Mouse (Mus musculus) liver, adult 10 weeks (tissue): ENCODE measurements around the gene Kcnh4. TPM values are rescaled to one million over a fixed set of nuclear protein-coding genes. Genes with fewer than 3 reads are reported as not detected.

Experiments used
- polyA plus RNA-seq: library from polyadenylated mRNA; stranded (reverse); fragments of 350-450 nt; fragmentation: Illumina TruSeq; extraction: RNeasy Lipid Tissue Mini Kit (QIAGEN cat#74804); gene quantifications from one replicate; pipeline ENCODE4 v1.2.3, GENCODE M21; 2014; ENCODE audit warnings: low read depth, low replicate concordance

Gene Kcnh4
- not detected for polyA plus RNA-seq

GRCm38 (mm10) chr11:100759611-100760233, at the start of gene Kcnh4:
TSS of gene Kcnh4 (minus strand) at chr11:100759942.

GRCm38 (mm10) chr11:100770646-100771408, 11.1 kb upstream of the Kcnh4 start, which contains the start of gene Ghdc:
TSS of gene Ghdc (minus strand) at chr11:100770957.

GRCm38 (mm10) chr11:100762831-100763230, 3.1 kb upstream of the Kcnh4 start, which contains the start of gene Hcrt:
TSS of gene Hcrt (minus strand) at chr11:100762931.

GRCm38 (mm10) chr11:100738066-100738604, 21.6 kb downstream of the Kcnh4 start, which contains the start of gene Rab5c:
TSS of gene Rab5c (minus strand) at chr11:100738215.

GRCm38 (mm10) chr11:100713735-100714533, 45.8 kb downstream of the Kcnh4 start, which contains the start of gene Hspb9:
TSS of gene Hspb9 (plus strand) at chr11:100713850.

GRCm38 (mm10) chr11:100711783-100712615, 47.7 kb downstream of the Kcnh4 start, which contains the start of gene Kat2a:
TSS of gene Kat2a (minus strand) at chr11:100712465.

GRCm38 (mm10) chr11:100703851-100704531, 55.8 kb downstream of the Kcnh4 start, which contains the start of gene Dhx58:
TSS of gene Dhx58 (minus strand) at chr11:100704271.

GRCm38 (mm10) chr11:100692164-100692616, 67.6 kb downstream of the Kcnh4 start, which contains the start of gene Zfp385c:
TSS of gene Zfp385c (minus strand) at chr11:100692455.

Other genes starting within 250 kb of the Kcnh4 start
- gene Acly, start 231.9 kb downstream of the Kcnh4 start, polyA plus RNA-seq: 70.6 TPM
- gene Ttc25, start 214.3 kb downstream of the Kcnh4 start, polyA plus RNA-seq: not detected
- 3.5 TPM for gene Cnp, start 185.0 kb downstream of the Kcnh4 start, polyA plus RNA-seq
- 2.1 TPM for gene Nkiras2, start 140.7 kb downstream of the Kcnh4 start, polyA plus RNA-seq
- gene Dnajc7, start 139.8 kb downstream of the Kcnh4 start, polyA plus RNA-seq: 75.5 TPM
- gene Zfp385c, start 67.5 kb downstream of the Kcnh4 start, polyA plus RNA-seq: not detected
- gene Dhx58, start 55.7 kb downstream of the Kcnh4 start, polyA plus RNA-seq: 4.0 TPM
- gene Kat2a, start 47.5 kb downstream of the Kcnh4 start, polyA plus RNA-seq: 1.1 TPM
- gene Hspb9, start 46.1 kb downstream of the Kcnh4 start, polyA plus RNA-seq: not detected
- gene Rab5c, start 21.7 kb downstream of the Kcnh4 start, polyA plus RNA-seq: 26.6 TPM
- gene Hcrt, start 3.0 kb upstream of the Kcnh4 start, polyA plus RNA-seq: not detected
- gene Ghdc, start 11.0 kb upstream of the Kcnh4 start, polyA plus RNA-seq: 2.0 TPM
- 12.6 TPM for gene Stat5b, start 90.8 kb upstream of the Kcnh4 start, polyA plus RNA-seq
- gene Stat5a, start 99.4 kb upstream of the Kcnh4 start, polyA plus RNA-seq: 3.6 TPM
- gene Stat3, start 179.6 kb upstream of the Kcnh4 start, polyA plus RNA-seq: 25.1 TPM
- gene Cavin1, start 210.9 kb upstream of the Kcnh4 start, polyA plus RNA-seq: 3.3 TPM
- 23.9 TPM for gene Atp6v0a1, start 249.5 kb upstream of the Kcnh4 start, polyA plus RNA-seq